Mouse (Mus musculus): ENCODE measurements around the gene Col5a3.

DNA sequence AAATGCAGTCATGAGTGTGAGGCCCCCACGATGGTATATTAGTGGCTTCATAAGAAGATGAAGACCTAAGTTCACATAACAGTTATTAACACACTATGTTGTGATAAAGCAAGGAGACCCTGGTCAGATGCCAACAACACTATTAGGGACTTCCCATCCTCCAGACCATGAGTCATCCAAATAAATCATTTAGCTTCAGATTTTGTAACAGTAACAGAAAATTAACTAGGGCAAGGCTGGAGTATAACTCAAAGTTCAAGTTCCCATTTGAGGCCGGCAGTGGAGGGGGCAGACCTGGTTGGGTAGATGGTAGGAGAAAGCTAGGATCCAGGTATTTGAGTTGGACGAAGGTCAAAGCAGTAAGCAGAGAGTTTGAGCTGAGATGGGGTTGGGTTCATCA, 33.6 kb downstream of the Col5a3 start:
- TF ChIP-seq CTCF (IDR thresholded peaks at IDR 0.05; ENCODE audit: low read depth) (no peak), EP300 (optimal IDR thresholded peaks at IDR 0.05) (no peak)

Measured in stomach, postnatal 0 days (tissue).